Mouse (Mus musculus) CH12.LX (cell line): ENCODE data around the gene Cux1. TPM values are rescaled to one million over a fixed set of nuclear protein-coding genes. Genes with fewer than 3 reads are reported as not detected.

Experiments
- DNase-seq: peaks from one replicate; pipeline ENCODE4 v3.0.0-alpha.2; 2013; ENCODE audit errors: extremely low read depth
- H3K27ac ChIP-seq: 2 replicates; pipeline ENCODE4 v1.5.1; 2012; ENCODE audit warnings: low read depth, mild to moderate bottlenecking, control low read depth, moderate library complexity; ENCODE audit not compliant: insufficient read depth
- H3K27me3 ChIP-seq: replicated peaks from 2 replicates; pipeline ENCODE3; 2012; ENCODE audit warnings: inconsistent platforms
- H3K36me3 ChIP-seq, 2 experiments: replicated peaks in 1 of 2; 2 replicates each; pipeline versions ENCODE3 to v1.6.1; 2012; ENCODE audit warnings: inconsistent platforms in 1 of 2, low read length in 1 of 2, mild to moderate bottlenecking in 1 of 2, mixed read lengths in 1 of 2, moderate library complexity in 1 of 2; ENCODE audit not compliant: control insufficient read depth in 1 of 2, insufficient read depth in 1 of 2
- H3K4me1 ChIP-seq, 2 experiments: 2 replicates each; pipeline ENCODE4 v1.6.1; 2012; ENCODE audit warnings: inconsistent platforms in 1 of 2, moderate library complexity in 1 of 2; ENCODE audit not compliant: insufficient read depth in 2 of 2, control insufficient read depth in 1 of 2
- H3K4me2 ChIP-seq: 2 replicates; pipeline ENCODE4 v1.6.1; 2012; ENCODE audit warnings: low read depth, mild to moderate bottlenecking, control low read depth; ENCODE audit not compliant: poor library complexity, insufficient read depth, severe bottlenecking
- H3K4me3 ChIP-seq, 3 experiments: fragments of 150-350 bp in 1 of 3; sonication (generic) in 1 of 3; replicated peaks in 1 of 3; 2 replicates each; pipeline versions ENCODE3 to v1.5.1; 2011 to 2012; ENCODE audit warnings: low read depth in 2 of 3, low read length in 2 of 3, mild to moderate bottlenecking in 2 of 3, moderate library complexity in 2 of 3, control low read depth in 1 of 3, improper control_type of control experiment in 1 of 3, inconsistent platforms in 1 of 3, mixed read lengths in 1 of 3; ENCODE audit not compliant: poor library complexity in 1 of 3
- H3K79me2 ChIP-seq: replicated peaks from 2 replicates; pipeline ENCODE4 v1.6.1; 2012; ENCODE audit warnings: mild to moderate bottlenecking, moderate library complexity; ENCODE audit not compliant: control insufficient read depth, poor library complexity, insufficient read depth, severe bottlenecking; ENCODE audit errors: extremely low read depth
- H3K9ac ChIP-seq: 2 replicates; pipeline ENCODE4 v1.6.1; 2012; ENCODE audit warnings: low read depth, mild to moderate bottlenecking, control low read depth, moderate library complexity; ENCODE audit not compliant: insufficient read depth
- H3K9me3 ChIP-seq: replicated peaks from 2 replicates; pipeline ENCODE3; 2012; ENCODE audit warnings: low read length, inconsistent platforms, mixed read lengths
- BHLHE40 ChIP-seq: IDR thresholded peaks from 2 replicates; pipeline ENCODE4 v1.6.1; 2011; ENCODE audit warnings: mild to moderate bottlenecking, low read depth, low read length, improper control_type of control experiment
- E2F4 ChIP-seq: IDR thresholded peaks from 2 replicates; pipeline ENCODE4 v1.6.1; 2011; ENCODE audit warnings: low read depth, low read length, improper control_type of control experiment; ENCODE audit not compliant: insufficient replicate concordance
- ELF1 ChIP-seq: IDR thresholded peaks from 2 replicates; pipeline ENCODE4 v1.6.1; 2014; ENCODE audit warnings: low read depth, mild to moderate bottlenecking, inconsistent platforms, low read length, improper control_type of control experiment
- ETS1 ChIP-seq: conservative IDR thresholded peaks from 2 replicates; pipeline ENCODE4 v1.6.1; 2012; ENCODE audit warnings: low read depth, mild to moderate bottlenecking, inconsistent platforms, low read length, improper control_type of control experiment, moderate library complexity
- HCFC1 ChIP-seq: IDR thresholded peaks from 2 replicates; pipeline ENCODE4 v1.6.1; 2012; ENCODE audit warnings: low read depth, mild to moderate bottlenecking, inconsistent platforms, low read length, improper control_type of control experiment
- IRF4 ChIP-seq: IDR thresholded peaks from 2 replicates; pipeline ENCODE4 v1.6.1; 2014; ENCODE audit warnings: low read depth, mild to moderate bottlenecking, inconsistent platforms, low read length, improper control_type of control experiment
- JUN ChIP-seq: IDR thresholded peaks from 2 replicates; pipeline ENCODE4 v1.6.1; 2011; ENCODE audit warnings: low read depth, mild to moderate bottlenecking, low read length, improper control_type of control experiment, moderate library complexity; ENCODE audit not compliant: insufficient read depth
- MEF2A ChIP-seq: IDR thresholded peaks from 2 replicates; pipeline ENCODE4 v1.6.1; 2014; ENCODE audit warnings: low read depth, mild to moderate bottlenecking, inconsistent platforms, low read length, improper control_type of control experiment, borderline replicate concordance
- NELFE ChIP-seq: IDR thresholded peaks from 2 replicates; pipeline ENCODE4 v1.6.1; 2011; ENCODE audit warnings: low read depth, low read length, improper control_type of control experiment
- NRF1 ChIP-seq: IDR thresholded peaks from 2 replicates; pipeline ENCODE4 v1.6.1; 2014; ENCODE audit warnings: low read depth, mild to moderate bottlenecking, inconsistent platforms, low read length, improper control_type of control experiment, moderate library complexity
- RCOR1 ChIP-seq: conservative IDR thresholded peaks from 2 replicates; pipeline ENCODE4 v1.6.1; 2012; ENCODE audit warnings: low read depth, mild to moderate bottlenecking, inconsistent platforms, low read length, improper control_type of control experiment
- TCF12 ChIP-seq: IDR thresholded peaks from 2 replicates; pipeline ENCODE4 v1.6.1; 2014; ENCODE audit warnings: low read depth, mild to moderate bottlenecking, inconsistent platforms, low read length, improper control_type of control experiment
- ZC3H11A ChIP-seq: IDR thresholded peaks from 2 replicates; pipeline ENCODE4 v1.6.1; 2012; ENCODE audit warnings: low read depth, mild to moderate bottlenecking, inconsistent platforms, low read length, improper control_type of control experiment
- ZNF384 ChIP-seq: IDR thresholded peaks from 2 replicates; pipeline ENCODE4 v1.6.1; 2012; ENCODE audit warnings: low read depth, low read length, improper control_type of control experiment, inconsistent platforms
- dilution Hi-C: fragments of 300-500 bp; cut with MboI; formaldehyde crosslinking; loops from 2 replicates; pipeline ENCODE4 v1.14.3; 2020; ENCODE audit warnings: low sequenced_read_pairs; ENCODE audit not compliant: extremely low pct_unique_long_range_greater_than_20kb, extremely low pct_ligation_motif_present
- in situ Hi-C: fragments of 300-500 bp; cut with MboI; formaldehyde crosslinking; loops from 3 replicates; pipeline ENCODE4 v1.14.3; 2019; ENCODE audit warnings: low sequenced_read_pairs, low pct_ligation_motif_present, low pct_unique_long_range_greater_than_20kb, mixed read lengths
- polyA plus RNA-seq: library from polyadenylated mRNA; unstranded; fragments of >175 nt; gene quantifications from 2 replicates; pipeline ENCODE4 v1.2.1, GENCODE M21; 2012; ENCODE audit warnings: low read depth; ENCODE audit not compliant: insufficient read length
- total RNA-seq, 2 experiments: library from RNA; depleted of rRNA; stranded (reverse); fragments of 300-350 nt in 1 of 2; fragments of >200 nt in 1 of 2; gene quantifications; 2 replicates each; pipeline ENCODE4 v1.2.3; 2012 to 2014

Gene Cux1
- total and polyA plus RNA-seq, 3 experiments, result 12.4 to 21.9 (median 19.6) TPM

GRCm38 (mm10) chr5:136458102-136458863 lies 109.0 kb downstream of the Cux1 start (continued):
- TF ChIP-seq BHLHE40 (peak; percentile 34; the same call in 1 of the 2 replicates), ZC3H11A (no peak), MEF2A (no peak), IRF4 (no peak), NRF1 (no peak), TCF12 (no peak)
- TF ChIP-seq, all 38 proteins: peak for 4

GRCm38 (mm10) chr5:136456395-136456794 lies 110.9 kb downstream of the Cux1 start:
- Histone ChIP-seq H3K79me2 (no peaks in the 10 kb centered on the region), H3K36me3 (no peaks in the 10 kb centered on the region), H3K9ac (no peak overlapping the region), H3K4me2 (no peak overlapping the region), H3K27ac (no peak overlapping the region), H3K4me3 (no peak overlapping the region), H3K9me3 (no peaks in the 10 kb centered on the region), H3K27me3 (no peaks in the 10 kb centered on the region), H3K4me1 (peaks cover 19 to 64% of the 10 kb centered on the region in 2 experiments)
- dilution Hi-C loops, result no loop called here
- DNase-seq, result no peak
- in situ Hi-C loops, result no loop called here
- no peak for TF ChIP-seq ZNF384
- no peak for TF ChIP-seq E2F4
- TF ChIP-seq HCFC1, result no peak
- no peak for TF ChIP-seq RCOR1
- 0 out of 2 replicates have a peak, but pooled peaks have one; percentile 7 for TF ChIP-seq ETS1
- TF ChIP-seq MEF2A, result peak; percentile 31; the same call in 1 of the 2 replicates
- no peak for TF ChIP-seq NELFE

- dilution Hi-C loops, result no loop called here
- Histone ChIP-seq H3K27ac (no peak overlapping the region), H3K4me3 (no peak overlapping the region), H3K27me3 (no peaks in the 10 kb centered on the region), H3K9me3 (no peaks in the 10 kb centered on the region), H3K79me2 (no peaks in the 10 kb centered on the region), H3K4me2 (no peak overlapping the region), H3K9ac (no peak overlapping the region), H3K4me1 (peaks cover 8 to 68% of the 10 kb centered on the region in 2 experiments), H3K36me3 (peaks cover 0 to 3% of the 10 kb centered on the region in 2 experiments)
- DNase-seq, result no peak
- TF ChIP-seq JUN (no peak), NELFE (no peak), MEF2A (no peak), IRF4 (no peak), ELF1 (no peak)
- in situ Hi-C loops, result no loop called here
Measured at GRCm38 (mm10) chr5:136452681-136453080, 114.6 kb downstream of the Cux1 start.
